Comparison of ENCODE assay signal across 11 mouse cellular contexts in genomic region chr11:114597225-114597624, GRCm38 (mm10).
DNase-seq lines count a peak whose midpoint lies in the region; ATAC-seq lines count a peak whose summit lies in the region.
"Had no signal": no experiment of that assay in that cellular context is flagged by ENCODE, and none has a peak within 500 bp of the region (broad histone marks: within the 10 kb centered on the region; RNA-seq: fewer than 3 reads in every experiment).

No protein-coding gene starts in this region.

- H3K27me3 ChIP-seq in neural tube, embryonic 11.5 days (ENCODE audit: control insufficient read depth, insufficient read depth, low read length), result no peaks in the 10 kb centered on the region
- no peaks in the 10 kb centered on the region for H3K27me3 ChIP-seq in embryonic facial prominence, embryonic 15.5 days
- H3K27me3 ChIP-seq in hindbrain, embryonic 15.5 days, result no peaks in the 10 kb centered on the region

- H3K4me1 ChIP-seq in neural tube, embryonic 11.5 days (ENCODE audit: control insufficient read depth, insufficient read depth, low read length), result 0 out of 2 replicates have a peak, but pooled peaks cover 3% of the 10 kb centered on the region
- H3K4me1 ChIP-seq in embryonic facial prominence, embryonic 15.5 days, result peaks cover 6% of the 10 kb centered on the region
- peaks cover 19% of the 10 kb centered on the region for H3K4me1 ChIP-seq in hindbrain, embryonic 15.5 days (replicated peaks)
- H3K4me1 ChIP-seq: limb, embryonic 10.5 days had no signal

- no peak overlapping the region for H3K4me3 ChIP-seq in neural tube, embryonic 11.5 days (ENCODE audit: low read depth, low read length)
- no peak overlapping the region for H3K4me3 ChIP-seq in embryonic facial prominence, embryonic 15.5 days (replicated peaks)
- H3K4me3 ChIP-seq in hindbrain, embryonic 15.5 days, result no peak overlapping the region
- H3K4me3 ChIP-seq: limb, embryonic 10.5 days had no signal

- 30% methylated on average over 2 of the region's 2 CpGs for WGBS in neural tube, embryonic 11.5 days
- WGBS in embryonic facial prominence, embryonic 15.5 days, result 39% methylated on average over 2 of the region's 2 CpGs
- 0% methylated on average over 2 of the region's 2 CpGs for WGBS in hindbrain, embryonic 15.5 days

- H3K27ac ChIP-seq in neural tube, embryonic 11.5 days (ENCODE audit: low read depth, low read length), result no peak overlapping the region
- H3K27ac ChIP-seq in embryonic facial prominence, embryonic 15.5 days (replicated peaks), result peak overlapping the region; percentile 39; the same call in 1 of the 2 replicates
- peak overlapping the region; percentile 27 for H3K27ac ChIP-seq in hindbrain, embryonic 15.5 days (replicated peaks)
- H3K27ac ChIP-seq: limb, embryonic 10.5 days; stomach, postnatal 0 days had no signal

- no peaks in the 10 kb centered on the region for H3K9me3 ChIP-seq in neural tube, embryonic 11.5 days (ENCODE audit: control insufficient read depth, low read length)
- H3K9me3 ChIP-seq in embryonic facial prominence, embryonic 15.5 days (replicated peaks), result no peaks in the 10 kb centered on the region
- no peaks in the 10 kb centered on the region for H3K9me3 ChIP-seq in hindbrain, embryonic 15.5 days
- H3K9me3 ChIP-seq: limb, embryonic 10.5 days had no signal

- ATAC-seq in neural tube, embryonic 11.5 days (ENCODE audit: insufficient read depth, low FRiP score, low TSS enrichment), result no peak
- ATAC-seq in embryonic facial prominence, embryonic 15.5 days (ENCODE audit: insufficient number of reproducible peaks, low FRiP score, low TSS enrichment, low read depth), result no peak
- ATAC-seq in hindbrain, embryonic 15.5 days (ENCODE audit: low FRiP score, low read depth), result peak; percentile 54; the same call in 1 of the 2 replicates
- no peak for ATAC-seq in frontal cortex, adult (ENCODE audit: low TSS enrichment)

- no peak overlapping the region for H3K4me2 ChIP-seq in neural tube, embryonic 11.5 days (ENCODE audit: low read depth)
- H3K4me2 ChIP-seq in embryonic facial prominence, embryonic 15.5 days (replicated peaks), result no peak overlapping the region
- no peak overlapping the region for H3K4me2 ChIP-seq in hindbrain, embryonic 15.5 days
- H3K4me2 ChIP-seq: lung, embryonic 14.5 days had no signal

- peak; percentile 39 for DNase-seq in neural tube, embryonic 11.5 days (ENCODE audit: low spot score)
- DNase-seq in neural tube, embryonic 10.5 days (ENCODE audit: extremely low spot score, low spot score), result no peak
- peak; percentile 62 for DNase-seq in retina, postnatal 1 day
- DNase-seq in kidney, adult 11 months, result no peak
- DNase-seq: kidney, adult 2 months; lung, embryonic 14.5 days had no signal

- H3K36me3 ChIP-seq in neural tube, embryonic 11.5 days (ENCODE audit: control insufficient read depth, insufficient read depth, low read length), result no peaks in the 10 kb centered on the region
- H3K36me3 ChIP-seq in embryonic facial prominence, embryonic 15.5 days, result no peaks in the 10 kb centered on the region
- no peaks in the 10 kb centered on the region for H3K36me3 ChIP-seq in hindbrain, embryonic 15.5 days
- H3K36me3 ChIP-seq: limb, embryonic 10.5 days had no signal

- no peak overlapping the region for H3K9ac ChIP-seq in neural tube, embryonic 11.5 days (ENCODE audit: low read length)
- no peak overlapping the region for H3K9ac ChIP-seq in embryonic facial prominence, embryonic 15.5 days
- no peak overlapping the region for H3K9ac ChIP-seq in hindbrain, embryonic 15.5 days
- H3K9ac ChIP-seq: lung, embryonic 14.5 days had no signal

Comparison
In these comparisons a context has a peak if more than half of its experiments do, and no peak if none do; other contexts are left out.
1. DNase-seq: peak in neural tube, embryonic 11.5 days (single experiment) and retina, postnatal 1 day (single experiment); none in neural tube, embryonic 10.5 days (single experiment) and kidney, adult 11 months (single experiment).